ENCODE assay signal across 29 mouse cellular contexts in genomic region chr10:92219310-92219709, GRCm38 (mm10).
DNase-seq lines count a peak whose midpoint lies in the region; ATAC-seq and TF ChIP-seq lines count a peak whose summit lies in the region.
"Had no signal": no experiment of that assay in that cellular context is flagged by ENCODE, and none has a peak within 500 bp of the region (broad histone marks: within the 10 kb centered on the region; RNA-seq: fewer than 3 reads in every experiment).

No protein-coding gene starts in this region.

- H3K4me2 ChIP-seq in kidney, embryonic 15.5 days: no peak overlapping the region
- no peak overlapping the region for H3K4me2 ChIP-seq in lung, embryonic 14.5 days
- H3K4me2 ChIP-seq in lung, postnatal 0 days (replicated peaks; ENCODE audit: low read depth, low read length): no peak overlapping the region
- no peak overlapping the region for H3K4me2 ChIP-seq in stomach, embryonic 16.5 days (ENCODE audit: low read depth, low read length)
- H3K4me2 ChIP-seq: embryonic facial prominence, embryonic 12.5 days; embryonic facial prominence, embryonic 15.5 days; heart, embryonic 12.5 days; heart, embryonic 15.5 days; hindbrain, embryonic 13.5 days had no signal

- WGBS in kidney, embryonic 15.5 days: 55% methylated on average over 3 of the region's 3 CpGs
- WGBS in lung, embryonic 14.5 days: 30% methylated on average over 3 of the region's 3 CpGs
- 37% methylated on average over 3 of the region's 3 CpGs for WGBS in lung, adult 2 months
- 34% methylated on average over 3 of the region's 3 CpGs for WGBS in lung, postnatal 0 days
- WGBS in stomach, embryonic 16.5 days: 44% methylated on average over 3 of the region's 3 CpGs

- no peaks in the 10 kb centered on the region for H3K9me3 ChIP-seq in kidney, embryonic 15.5 days (replicated peaks)
- H3K9me3 ChIP-seq in lung, embryonic 14.5 days (ENCODE audit: low read depth, low read length): no peaks in the 10 kb centered on the region
- no peaks in the 10 kb centered on the region for H3K9me3 ChIP-seq in lung, postnatal 0 days (ENCODE audit: low read length)
- no peaks in the 10 kb centered on the region for H3K9me3 ChIP-seq in stomach, embryonic 16.5 days (replicated peaks; ENCODE audit: control insufficient read depth, low read length)
- H3K9me3 ChIP-seq: embryonic facial prominence, embryonic 12.5 days; embryonic facial prominence, embryonic 15.5 days; heart, embryonic 12.5 days; heart, embryonic 15.5 days; hindbrain, embryonic 10.5 days; hindbrain, embryonic 13.5 days had no signal

- DNase-seq in kidney, adult 8-10 months: no peak
- DNase-seq in lung, embryonic 14.5 days: peak; percentile 75
- DNase-seq in lung, adult 2 months: no peak
- peak; percentile 24 for DNase-seq in lung, postnatal 0 days (ENCODE audit: low spot score)
- no peak for DNase-seq in lung, postnatal 25 days (ENCODE audit: low spot score)
- DNase-seq: adrenal gland, adult 2 months; adrenal gland, postnatal 14 days; B cell, adult 2 months; cerebellum, adult 11 months; cerebellum, adult 2 months; cerebellum, adult 9-11 months; cerebellum, postnatal 25 days; forebrain, postnatal 0 days; gastrocnemius, adult 2 months; gastrocnemius, postnatal 25 days; heart, adult 18-20 months; heart, postnatal 10 days; heart, postnatal 36 days had no signal

- 0 out of 2 replicates have a peak, but pooled peaks cover 3% of the 10 kb centered on the region for H3K27me3 ChIP-seq in kidney, embryonic 15.5 days
- 0 out of 2 replicates have a peak, but pooled peaks cover under 1% of the 10 kb centered on the region for H3K27me3 ChIP-seq in lung, embryonic 14.5 days (ENCODE audit: insufficient read depth, low read length)
- no peaks in the 10 kb centered on the region for H3K27me3 ChIP-seq in lung, postnatal 0 days (replicated peaks; ENCODE audit: insufficient read depth, low read length)
- H3K27me3 ChIP-seq in stomach, embryonic 16.5 days (ENCODE audit: control insufficient read depth, insufficient read depth, low read length): no peaks in the 10 kb centered on the region; the same call in 1 of the 2 replicates
- H3K27me3 ChIP-seq: CH12.LX; embryonic facial prominence, embryonic 12.5 days; embryonic facial prominence, embryonic 15.5 days; heart, embryonic 12.5 days; heart, embryonic 15.5 days; hindbrain, embryonic 13.5 days had no signal

- TF ChIP-seq POLR2A in lung, adult 2 months (IDR thresholded peaks at IDR 0.05; ENCODE audit: borderline replicate concordance, extremely low read depth, low read depth, low read length): no peak

- no peak overlapping the region for H3K9ac ChIP-seq in kidney, embryonic 15.5 days
- no peak overlapping the region for H3K9ac ChIP-seq in lung, embryonic 14.5 days
- H3K9ac ChIP-seq in lung, postnatal 0 days (replicated peaks; ENCODE audit: low read depth): no peak overlapping the region
- H3K9ac ChIP-seq in stomach, embryonic 16.5 days (ENCODE audit: low read length): no peak overlapping the region
- H3K9ac ChIP-seq: embryonic facial prominence, embryonic 12.5 days; embryonic facial prominence, embryonic 15.5 days; forebrain, postnatal 0 days; heart, embryonic 12.5 days; heart, embryonic 15.5 days; hindbrain, embryonic 13.5 days had no signal

- 0 out of 2 replicates have a peak, but pooled peaks have one; percentile 36 for ATAC-seq in kidney, embryonic 15.5 days (replicated peaks; ENCODE audit: low FRiP score)
- peak; percentile 89 for ATAC-seq in lung, embryonic 14.5 days (ENCODE audit: insufficient read depth)
- ATAC-seq in lung, postnatal 0 days: peak; percentile 25; the same call in 1 of the 2 replicates
- peak; percentile 40; the same call in 1 of the 2 replicates for ATAC-seq in stomach, embryonic 16.5 days (ENCODE audit: insufficient read depth, low FRiP score)
- ATAC-seq: forebrain, embryonic 14.5 days; forebrain, postnatal 0 days had no signal

- no peak overlapping the region for H3K27ac ChIP-seq in kidney, embryonic 15.5 days
- H3K27ac ChIP-seq in lung, embryonic 14.5 days (ENCODE audit: low read depth): no peak overlapping the region
- no peak overlapping the region for H3K27ac ChIP-seq in lung, postnatal 0 days (ENCODE audit: low read length)
- no peak overlapping the region for H3K27ac ChIP-seq in stomach, embryonic 16.5 days (ENCODE audit: low read length)
- H3K27ac ChIP-seq: embryonic facial prominence, embryonic 12.5 days; embryonic facial prominence, embryonic 15.5 days; gastrocnemius, adult 2 months; heart, embryonic 15.5 days; hindbrain, embryonic 10.5 days; hindbrain, embryonic 13.5 days had no signal

- no peak overlapping the region for H3K4me3 ChIP-seq in kidney, embryonic 15.5 days (replicated peaks)
- H3K4me3 ChIP-seq in lung, embryonic 14.5 days (ENCODE audit: low read depth, low read length): no peak overlapping the region
- no peak overlapping the region for H3K4me3 ChIP-seq in lung, adult 2 months (replicated peaks; ENCODE audit: extremely low read depth, low read depth, low read length)
- H3K4me3 ChIP-seq in lung, postnatal 0 days (ENCODE audit: low read depth, low read length): no peak overlapping the region
- no peak overlapping the region for H3K4me3 ChIP-seq in stomach, embryonic 16.5 days (replicated peaks; ENCODE audit: low read length)
- H3K4me3 ChIP-seq: embryonic facial prominence, embryonic 12.5 days; embryonic facial prominence, embryonic 15.5 days; gastrocnemius, adult 2 months; heart, embryonic 12.5 days; heart, embryonic 15.5 days; hindbrain, embryonic 10.5 days; hindbrain, embryonic 13.5 days had no signal

- no peaks in the 10 kb centered on the region for H3K36me3 ChIP-seq in kidney, embryonic 15.5 days
- H3K36me3 ChIP-seq in lung, embryonic 14.5 days (ENCODE audit: insufficient read depth): no peaks in the 10 kb centered on the region
- H3K36me3 ChIP-seq in lung, postnatal 0 days (ENCODE audit: insufficient read depth, low read length): no peaks in the 10 kb centered on the region
- H3K36me3 ChIP-seq in stomach, embryonic 16.5 days (ENCODE audit: control insufficient read depth, insufficient read depth, low read length): no peaks in the 10 kb centered on the region
- H3K36me3 ChIP-seq: embryonic facial prominence, embryonic 12.5 days; embryonic facial prominence, embryonic 15.5 days; G1E; heart, embryonic 12.5 days; heart, embryonic 15.5 days; hindbrain, embryonic 10.5 days; hindbrain, embryonic 13.5 days had no signal

- 0 out of 2 replicates have a peak, but pooled peaks cover 3% of the 10 kb centered on the region for H3K4me1 ChIP-seq in kidney, embryonic 15.5 days
- no peaks in the 10 kb centered on the region for H3K4me1 ChIP-seq in lung, embryonic 14.5 days (ENCODE audit: insufficient read depth)
- H3K4me1 ChIP-seq in lung, adult 2 months (ENCODE audit: control insufficient read depth, insufficient read depth, low read length): no peaks in the 10 kb centered on the region
- H3K4me1 ChIP-seq in lung, postnatal 0 days (ENCODE audit: insufficient read depth, low read depth, low read length): no peaks in the 10 kb centered on the region
- no peaks in the 10 kb centered on the region for H3K4me1 ChIP-seq in stomach, embryonic 16.5 days (ENCODE audit: control insufficient read depth, insufficient read depth, low read length)
- H3K4me1 ChIP-seq: embryonic facial prominence, embryonic 12.5 days; embryonic facial prominence, embryonic 15.5 days; heart, embryonic 12.5 days; heart, embryonic 15.5 days; hindbrain, embryonic 10.5 days; hindbrain, embryonic 13.5 days had no signal

- TF ChIP-seq CTCF in lung, embryonic 14.5 days (IDR thresholded peaks at IDR 0.05; ENCODE audit: low read depth): no peak
- TF ChIP-seq CTCF in lung, adult 2 months (IDR thresholded peaks at IDR 0.05; ENCODE audit: insufficient read depth, low read length): no peak
- no peak for TF ChIP-seq CTCF in lung, postnatal 0 days (IDR thresholded peaks at IDR 0.05)

- no peak for TF ChIP-seq EP300 in lung, postnatal 0 days (IDR thresholded peaks at IDR 0.05)

Comparison
In these comparisons a context has a peak if more than half of its experiments do, and no peak if none do; other contexts are left out.
1. DNase-seq: peak in lung, embryonic 14.5 days (single experiment) and lung, postnatal 0 days (single experiment); none in kidney, adult 8-10 months (0 of 2), lung, adult 2 months (single experiment) and lung, postnatal 25 days (single experiment).
2. ATAC-seq: peak in every context shown above with its lines; median percentile 89 in lung, embryonic 14.5 days; 40 in stomach, embryonic 16.5 days; 36 in kidney, embryonic 15.5 days; 25 in lung, postnatal 0 days.